Mouse (Mus musculus): Measurements from ENCODE around the gene Pln.

Pln gene

GRCm38 (mm10) chr10:53337162-53337923, at the start of gene Pln:
Pln (plus strand) TSS chr10:53337667.
- DNase-seq, result no peak

GRCm38 (mm10) chr10:53305867-53306266, 31.6 kb upstream of the Pln start:
- no peak for DNase-seq

DNA sequence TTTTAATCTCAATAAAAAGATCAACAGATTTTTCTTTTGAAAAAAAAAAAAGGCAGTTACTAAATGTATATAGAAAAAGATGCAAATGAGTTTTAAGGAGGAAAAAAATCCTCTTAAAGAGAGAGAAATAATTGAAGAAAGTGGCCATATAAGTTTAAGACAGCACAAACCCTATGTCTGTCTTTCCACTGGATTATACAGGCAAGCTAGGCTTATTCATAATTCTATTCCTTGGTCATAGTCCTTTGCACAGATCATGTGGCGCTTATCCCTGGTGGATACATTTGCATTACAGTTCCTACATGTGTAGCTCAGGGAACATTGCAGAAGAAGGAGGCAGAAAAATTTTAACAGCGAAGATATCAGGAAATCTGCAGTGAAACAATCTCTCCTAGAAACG, 30.8 kb upstream of the Pln start:
- no peak for DNase-seq

GRCm38 (mm10) chr10:53323367-53323766, 14.1 kb upstream of the Pln start:
- no peak for DNase-seq

GRCm38 (mm10) chr10:53324663-53325062, 12.8 kb upstream of the Pln start:
- DNase-seq, result no peak

- no peak for DNase-seq
These were observed 11.1 kb upstream of the Pln start for GRCm38 (mm10) chr10:53326367-53326766.

- DNase-seq, result no peak
These were observed 8.2 kb upstream of the Pln start for GRCm38 (mm10) chr10:53329257-53329656.

- DNase-seq, result no peak
These were observed 4.7 kb upstream of the Pln start for GRCm38 (mm10) chr10:53332752-53333151.

DNA sequence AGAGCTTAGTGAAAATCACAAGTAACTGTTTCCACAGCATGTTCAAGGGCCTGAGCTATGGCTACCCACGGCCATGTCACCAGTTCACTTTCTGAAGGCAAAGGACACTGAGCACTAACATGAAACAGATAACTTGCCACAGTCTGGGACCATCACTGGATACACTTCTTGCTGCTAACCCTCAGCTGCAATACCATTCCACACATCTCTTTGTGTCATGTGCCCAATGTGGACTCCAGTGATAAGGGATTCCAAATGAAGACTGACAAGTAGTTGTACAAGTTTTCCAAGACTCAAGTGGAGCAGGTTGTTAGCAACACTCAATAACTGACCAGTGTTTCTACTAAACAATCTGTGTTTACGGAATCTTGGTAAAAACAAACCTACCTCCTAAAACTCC, 2.2 kb upstream of the Pln start:
- DNase-seq, result no peak

- DNase-seq, result no peak
These were observed 1.5 kb upstream of the Pln start for GRCm38 (mm10) chr10:53335974-53336373.

DNA sequence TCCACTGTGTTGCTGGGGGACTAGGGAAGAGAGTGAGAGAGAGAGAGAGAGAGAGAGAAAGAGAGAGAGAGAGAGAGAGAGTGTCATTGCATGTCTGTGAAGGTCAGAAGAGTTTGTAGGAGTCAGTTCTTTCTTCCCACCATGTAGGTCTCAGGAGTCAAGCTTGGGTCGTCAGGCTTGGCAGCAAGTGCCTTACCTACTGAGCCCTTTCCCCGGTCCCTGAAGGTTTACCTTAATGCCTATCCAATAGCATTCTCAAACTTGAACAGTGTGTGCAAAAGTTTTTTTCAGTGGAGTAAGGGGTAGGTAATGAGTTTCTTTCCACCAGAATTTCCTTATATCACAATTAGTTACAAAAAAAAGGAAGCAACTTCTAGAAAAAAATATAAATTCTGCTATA, 1.6 kb downstream of the Pln start:
- DNase-seq, result no peak

- DNase-seq, result peak in 1 of 2 experiments; percentile 34
These were observed 4.0 kb downstream of the Pln start for GRCm38 (mm10) chr10:53341288-53341965.

DNA sequence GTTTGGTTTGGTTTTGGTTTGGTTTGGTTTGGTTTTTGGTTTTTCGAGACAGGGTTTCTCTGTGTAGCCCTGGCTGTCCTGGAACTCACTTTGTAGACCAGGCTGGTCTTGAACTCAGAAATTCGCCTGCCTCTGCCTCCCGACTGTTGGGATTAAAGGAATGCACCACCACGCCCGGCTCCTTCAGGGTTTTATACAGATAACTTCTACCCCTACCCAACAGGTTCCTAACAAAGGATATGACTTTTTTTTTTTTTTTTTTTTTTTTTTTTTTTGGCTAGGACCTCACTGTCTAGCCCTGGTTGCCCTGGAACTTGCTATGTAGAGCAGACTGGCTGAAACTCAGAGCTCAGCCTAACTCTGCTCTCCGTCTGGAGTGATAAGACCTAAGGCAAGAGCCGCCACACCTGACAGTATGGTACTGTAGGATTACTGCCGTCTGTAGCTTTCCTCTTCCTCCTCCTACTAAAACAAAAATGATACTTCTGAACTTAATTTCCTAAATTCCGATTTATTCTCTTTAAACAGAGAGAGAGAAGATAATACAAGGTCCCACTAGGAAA, 4.8 kb downstream of the Pln start:
- no peak for DNase-seq

GRCm38 (mm10) chr10:53343384-53343783, 5.9 kb downstream of the Pln start:
- DNase-seq, result no peak

GRCm38 (mm10) chr10:53343865-53344264, 6.4 kb downstream of the Pln start:
- no peak for DNase-seq

- DNase-seq, result no peak
These were observed 8.0 kb downstream of the Pln start for GRCm38 (mm10) chr10:53345508-53345907.

DNA sequence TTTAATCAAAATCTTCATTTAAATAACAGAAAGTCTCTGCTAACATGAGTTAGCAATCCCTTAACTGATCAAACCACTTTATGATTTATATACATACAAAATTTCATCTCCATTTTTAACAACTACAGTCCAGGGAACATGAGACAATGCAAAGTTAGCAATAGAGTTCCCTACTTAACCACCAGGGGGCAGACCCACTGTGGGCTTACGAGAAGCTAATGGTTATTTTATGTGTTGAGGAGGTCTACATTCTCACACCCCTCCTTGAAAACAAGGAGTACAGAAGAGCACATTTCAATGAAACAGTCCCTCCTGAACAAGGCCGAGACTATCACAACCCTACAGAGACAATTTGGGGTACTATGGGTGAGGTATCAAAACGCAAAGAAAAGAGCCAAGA, 9.0 kb downstream of the Pln start:
- peak in 1 of 2 experiments; percentile 67 for DNase-seq

- DNase-seq, result no peak
These were observed 9.4 kb downstream of the Pln start for GRCm38 (mm10) chr10:53346916-53347315.

GRCm38 (mm10) chr10:53347787-53348755, 10.6 kb downstream of the Pln start:
- peak; percentile 46 to 57 for DNase-seq

DNA sequence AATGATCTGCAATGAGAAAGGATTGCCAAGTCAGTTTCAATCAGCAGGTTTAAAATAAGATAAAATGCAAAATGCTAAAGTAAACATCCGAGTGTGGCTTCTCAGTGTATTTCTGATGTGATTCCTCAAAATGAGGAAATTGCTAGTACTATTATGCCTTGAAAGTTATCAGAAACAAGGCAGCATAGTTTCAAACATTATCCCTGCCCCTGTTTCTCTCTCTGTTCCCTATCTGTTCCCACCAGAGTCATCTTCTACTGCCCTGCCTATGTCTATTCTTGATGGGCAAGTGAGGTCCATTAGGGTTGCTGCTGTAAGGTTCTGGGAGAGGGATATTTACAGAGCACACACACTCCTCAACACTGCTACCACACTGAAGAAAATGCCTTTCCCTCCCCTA, 11.8 kb downstream of the Pln start:
- DNase-seq, result no peak

GRCm38 (mm10) chr10:53353665-53354064, 16.2 kb downstream of the Pln start:
- no peak for DNase-seq

- DNase-seq, result no peak
These were observed 21.5 kb downstream of the Pln start for GRCm38 (mm10) chr10:53359016-53359415.

DNA sequence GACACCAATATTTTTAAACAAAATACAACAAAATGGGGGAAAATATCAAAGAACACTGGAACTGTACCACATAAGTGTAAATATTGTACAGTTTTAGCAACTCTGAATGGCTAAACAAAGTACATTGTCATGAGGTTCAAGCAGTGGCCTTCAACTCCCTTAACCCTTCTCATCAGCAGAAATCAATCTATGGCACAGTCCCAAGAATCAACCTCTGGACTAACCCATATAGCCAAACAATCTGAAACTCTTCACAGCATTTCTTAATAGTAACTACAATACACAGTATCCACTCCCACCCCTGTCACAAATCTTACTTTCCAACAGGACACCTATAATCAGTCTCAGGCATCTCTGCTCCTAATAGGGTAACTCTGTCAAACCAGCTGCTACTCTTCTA, 26.8 kb downstream of the Pln start:
- DNase-seq, result no peak

Measured in cerebellum, postnatal 25 days (tissue).